Mouse (Mus musculus) limb, embryonic 11.5 days (tissue): Measurements from ENCODE around the gene Cyth1. TPM values are rescaled to one million over a fixed set of nuclear protein-coding genes. Genes with fewer than 3 reads are reported as not detected.

Experiments
- ATAC-seq: fragments of 200-750 bp; cut with Nextera tagmentation; 2 replicates; pipeline ENCODE4 v1.8.0; 2017; ENCODE audit warnings: low read depth; ENCODE audit not compliant: insufficient number of reproducible peaks, low FRiP score, low TSS enrichment
- DNase-seq: peaks from one replicate; pipeline ENCODE4 v3.0.0-alpha.2; 2015; ENCODE audit warnings: low spot score
- H3K27ac ChIP-seq: fragments of 300-500 bp; sonication (generic); replicated peaks from 2 replicates; pipeline ENCODE4 v1.5.1; 2014; ENCODE audit warnings: low read depth, mild to moderate bottlenecking, low read length
- H3K27me3 ChIP-seq: fragments of 300-500 bp; sonication (generic); 2 replicates; pipeline ENCODE4 v1.6.1; 2014; ENCODE audit warnings: mild to moderate bottlenecking, low read length, mixed read lengths; ENCODE audit not compliant: control insufficient read depth, insufficient read depth
- H3K36me3 ChIP-seq: fragments of 300-500 bp; sonication (generic); 2 replicates; pipeline ENCODE4 v1.6.1; 2014; ENCODE audit warnings: mild to moderate bottlenecking, low read length, moderate library complexity, mixed read lengths; ENCODE audit not compliant: control insufficient read depth, insufficient read depth
- H3K4me1 ChIP-seq: fragments of 300-500 bp; sonication (generic); 2 replicates; pipeline ENCODE4 v1.6.1; 2014; ENCODE audit warnings: low read length, mixed read lengths; ENCODE audit not compliant: control insufficient read depth, insufficient read depth
- H3K4me2 ChIP-seq: fragments of 300-500 bp; sonication (generic); 2 replicates; pipeline ENCODE4 v1.6.1; 2014; ENCODE audit warnings: low read depth, mild to moderate bottlenecking, moderate library complexity; ENCODE audit not compliant: severe bottlenecking
- H3K4me3 ChIP-seq: fragments of 300-500 bp; sonication (generic); 2 replicates; pipeline ENCODE4 v1.5.1; 2014; ENCODE audit warnings: low read depth, low read length
- H3K9ac ChIP-seq: fragments of 300-500 bp; sonication (generic); 2 replicates; pipeline ENCODE4 v1.6.1; 2014; ENCODE audit warnings: mild to moderate bottlenecking, low read length
- H3K9me3 ChIP-seq: fragments of 300-500 bp; sonication (generic); 2 replicates; pipeline ENCODE4 v1.6.1; 2016; ENCODE audit warnings: low read length; ENCODE audit not compliant: control insufficient read depth
- WGBS: fragments of 180-500 bp; shearing (Covaris S2); extraction: QIAGEN DNeasy Blood & Tissue Kit; methylation state at CpG from one replicate; pipeline ENCODE4 v1.1.7; 2014; 5-methylcytosine and 5-hydroxymethylcytosine counted together
- polyA plus RNA-seq: library from polyadenylated mRNA; unstranded; fragments of >200 nt; fragmentation: Nextera tagmentation; extraction: Ambion mirVana; gene quantifications from 2 replicates; pipeline ENCODE4 v1.2.1, GENCODE M21; 2014

Cyth1 gene
- polyA plus RNA-seq, 1 experiment from 2014 or later = 16.2 TPM

DNA sequence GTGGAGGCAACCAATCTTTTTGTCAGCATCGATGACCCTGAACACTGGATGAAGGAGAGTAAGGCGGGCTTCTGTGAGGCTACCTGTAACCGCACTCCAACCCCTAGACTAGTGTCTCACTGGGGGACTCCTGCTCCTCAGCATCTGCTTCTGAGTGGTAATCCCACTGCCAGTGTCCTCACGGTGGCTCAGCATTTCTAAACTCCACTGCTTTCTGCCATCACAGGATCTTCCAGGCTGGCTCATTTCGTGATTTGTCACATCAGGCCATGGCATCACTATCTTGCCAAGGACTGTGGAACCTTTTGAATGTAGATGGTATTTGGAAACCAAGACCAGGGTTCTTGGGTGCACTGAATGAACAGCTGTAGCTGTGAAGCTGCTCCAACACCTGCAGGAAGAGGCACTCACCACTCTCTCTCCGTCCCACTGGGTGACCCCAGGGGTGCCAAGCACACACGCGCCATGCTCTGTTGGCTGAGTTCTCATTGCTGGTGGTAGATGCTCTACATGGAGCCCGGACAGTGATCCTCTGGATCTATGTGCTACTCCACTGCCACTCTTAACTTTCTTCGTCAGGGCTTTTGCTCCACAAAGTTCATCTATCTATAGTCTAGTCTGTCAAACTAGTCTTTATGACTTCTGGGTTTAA, 24.9 kb downstream of the Cyth1 start:
- 82% methylated on average over 10 of the region's 10 CpGs for WGBS
- Histone ChIP-seq H3K36me3 (no peaks in the 10 kb centered on the region), H3K4me1 (peaks cover 7% of the 10 kb centered on the region; the same call in 1 of the 2 replicates)

GRCm38 (mm10) chr11:118222917-118223316, 25.5 kb downstream of the Cyth1 start:
- no peaks in the 10 kb centered on the region for H3K36me3 ChIP-seq
- H3K9me3 ChIP-seq = no peaks in the 10 kb centered on the region
- DNase-seq = no peak
- no peak overlapping the region for H3K4me2 ChIP-seq
- H3K9ac ChIP-seq = no peak overlapping the region
- no peak overlapping the region for H3K4me3 ChIP-seq
- H3K27ac ChIP-seq = no peak overlapping the region; the same call in 1 of the 2 replicates
- H3K4me1 ChIP-seq = peaks cover 7% of the 10 kb centered on the region; the same call in 1 of the 2 replicates
- 89% methylated on average over 5 of the region's 5 CpGs for WGBS
- ATAC-seq = no peak
- no peaks in the 10 kb centered on the region for H3K27me3 ChIP-seq

More for the DNA sequence above, 24.9 kb downstream of the Cyth1 start:
- Histone ChIP-seq H3K9me3 (no peaks in the 10 kb centered on the region), H3K4me3 (no peak overlapping the region), H3K4me2 (no peak overlapping the region), H3K27ac (no peak overlapping the region), H3K27me3 (no peaks in the 10 kb centered on the region), H3K9ac (no peak overlapping the region)
- ATAC-seq (no peak), DNase-seq (no peak)

DNA sequence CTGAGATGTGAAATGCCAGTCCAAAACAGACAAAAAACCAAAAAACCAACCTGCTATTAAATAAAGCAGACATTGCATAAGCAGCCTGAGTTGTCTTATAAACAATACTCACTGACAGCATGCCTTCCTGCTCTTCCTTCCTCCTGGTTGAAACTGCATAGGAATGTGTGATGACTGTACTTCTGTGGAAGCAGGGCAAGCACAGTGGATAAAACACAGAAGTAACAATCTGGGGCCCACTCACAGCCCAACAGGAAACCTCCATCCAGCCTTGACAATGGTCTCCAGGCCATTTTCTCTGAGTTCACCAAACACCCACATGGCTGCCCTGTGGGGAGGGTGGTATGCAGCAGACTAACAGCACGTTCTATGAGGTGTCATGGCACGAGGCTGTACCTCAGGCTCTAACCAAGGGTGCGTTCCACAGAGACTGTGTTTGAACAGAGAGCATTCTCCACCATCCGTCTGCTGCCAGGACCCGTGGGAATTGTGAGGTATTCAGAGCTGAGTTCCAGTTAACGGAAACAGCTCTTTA, 26.0 kb downstream of the Cyth1 start:
- Histone ChIP-seq H3K9me3 (no peaks in the 10 kb centered on the region), H3K27me3 (no peaks in the 10 kb centered on the region), H3K4me2 (no peak overlapping the region), H3K9ac (no peak overlapping the region), H3K27ac (no peak overlapping the region; the same call in 1 of the 2 replicates), H3K36me3 (no peaks in the 10 kb centered on the region), H3K4me3 (no peak overlapping the region), H3K4me1 (peaks cover 7% of the 10 kb centered on the region; the same call in 1 of the 2 replicates)
- ATAC-seq (no peak), DNase-seq (no peak)
- 71% methylated on average over 6 of the region's 6 CpGs for WGBS

DNA sequence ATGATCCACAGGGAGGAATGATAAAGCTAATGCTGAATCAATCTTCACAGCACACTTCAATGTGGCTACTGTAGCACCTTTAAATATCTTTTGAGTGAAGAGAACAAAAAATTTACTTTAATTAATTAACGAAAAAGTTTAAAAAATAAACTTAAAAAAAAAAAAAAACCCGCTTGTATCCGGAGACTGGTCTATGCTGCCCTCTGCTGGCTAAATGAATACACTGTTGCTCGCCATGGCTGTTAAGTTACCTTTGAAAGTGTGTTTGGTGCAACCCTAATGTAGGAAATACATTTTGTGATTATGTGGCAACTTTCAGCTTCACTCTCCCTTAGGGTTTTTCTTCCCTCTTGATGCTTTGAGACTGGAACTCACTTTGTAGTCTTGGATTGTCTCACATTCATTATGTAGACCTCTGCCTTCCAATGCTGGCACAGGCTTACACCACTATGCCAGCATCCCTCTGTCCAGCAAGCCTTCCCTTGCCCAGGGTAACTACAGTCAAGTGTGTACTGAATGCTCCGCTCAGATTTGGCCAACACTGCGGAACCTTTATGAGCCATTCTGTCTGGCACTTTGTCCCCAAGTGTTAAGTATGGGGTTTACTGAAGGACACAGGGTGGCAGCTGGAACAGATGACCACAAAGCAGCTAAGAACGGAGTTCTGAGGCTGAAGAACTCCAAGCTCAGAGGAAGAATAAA, 27.7 kb downstream of the Cyth1 start:
- Histone ChIP-seq H3K4me3 (no peak overlapping the region), H3K9me3 (no peaks in the 10 kb centered on the region), H3K4me1 (peaks cover 7% of the 10 kb centered on the region; the same call in 1 of the 2 replicates), H3K4me2 (no peak overlapping the region), H3K27me3 (no peaks in the 10 kb centered on the region), H3K9ac (no peak overlapping the region), H3K27ac (no peak overlapping the region), H3K36me3 (no peaks in the 10 kb centered on the region)
- 21% methylated on average over 7 of the region's 7 CpGs for WGBS
- ATAC-seq (no peak), DNase-seq (peak; percentile 69)

DNA sequence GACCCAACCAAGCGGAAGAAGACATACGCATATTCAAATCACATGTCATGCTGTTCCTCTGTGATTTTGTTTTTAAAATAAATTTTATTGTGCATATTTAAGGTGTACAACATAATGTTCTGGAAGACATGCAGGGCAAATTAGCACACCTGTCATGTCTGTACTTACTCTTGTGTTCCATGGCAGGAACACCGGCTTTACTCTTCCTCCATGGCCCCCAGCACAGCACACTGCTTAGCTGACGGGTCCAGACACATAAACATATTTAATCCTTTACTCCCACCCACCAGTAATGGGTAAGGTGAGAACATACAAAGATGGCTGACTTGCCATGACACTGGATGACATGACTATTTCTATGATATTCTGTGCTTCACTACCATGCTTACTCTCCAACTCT, 29.3 kb downstream of the Cyth1 start:
- WGBS = 94% methylated on average over 4 of the region's 4 CpGs

DNA sequence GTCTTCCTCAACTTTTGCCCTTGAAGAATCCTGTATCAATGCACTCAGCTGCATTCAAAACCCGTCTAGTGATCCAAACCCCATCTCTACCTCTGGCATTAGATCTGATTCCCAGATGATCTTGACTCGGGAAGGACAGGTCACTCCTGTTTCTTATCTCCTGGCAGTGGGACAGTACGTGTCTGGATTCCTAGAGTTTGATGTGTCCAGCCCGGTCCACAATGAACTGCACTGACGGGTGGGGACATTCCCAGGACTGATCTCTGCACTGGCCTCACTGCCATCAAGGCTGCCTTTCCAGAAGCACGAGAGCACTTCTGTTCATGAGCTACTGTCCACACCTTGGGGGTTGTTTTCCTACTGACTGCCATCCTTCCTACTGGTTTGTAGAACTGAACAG, 31.9 kb downstream of the Cyth1 start:
- Histone ChIP-seq H3K9ac (no peak overlapping the region), H3K4me3 (no peak overlapping the region), H3K4me2 (no peak overlapping the region), H3K4me1 (peaks cover 14% of the 10 kb centered on the region), H3K36me3 (no peaks in the 10 kb centered on the region), H3K9me3 (no peaks in the 10 kb centered on the region), H3K27ac (no peak overlapping the region), H3K27me3 (no peaks in the 10 kb centered on the region)
- no peak for ATAC-seq
- WGBS = 81% methylated on average over 6 of the region's 6 CpGs
- DNase-seq = no peak

More for the DNA sequence above, 29.3 kb downstream of the Cyth1 start:
- Histone ChIP-seq H3K27me3 (no peaks in the 10 kb centered on the region), H3K4me3 (no peak overlapping the region), H3K9ac (no peak overlapping the region), H3K36me3 (no peaks in the 10 kb centered on the region), H3K4me1 (peaks cover 7% of the 10 kb centered on the region; the same call in 1 of the 2 replicates), H3K27ac (no peak overlapping the region), H3K4me2 (no peak overlapping the region), H3K9me3 (no peaks in the 10 kb centered on the region)
- no peak for ATAC-seq
- DNase-seq = no peak

- Histone ChIP-seq H3K4me1 (peaks cover 18% of the 10 kb centered on the region), H3K27me3 (no peaks in the 10 kb centered on the region), H3K9me3 (no peaks in the 10 kb centered on the region), H3K27ac (no peak overlapping the region), H3K4me3 (no peak overlapping the region), H3K9ac (no peak overlapping the region), H3K36me3 (no peaks in the 10 kb centered on the region), H3K4me2 (no peak overlapping the region)
- 74% methylated on average over 5 of the region's 5 CpGs for WGBS
- no peak for ATAC-seq
- DNase-seq = no peak
Measured at GRCm38 (mm10) chr11:118215928-118216458, 32.4 kb downstream of the Cyth1 start.

DNA sequence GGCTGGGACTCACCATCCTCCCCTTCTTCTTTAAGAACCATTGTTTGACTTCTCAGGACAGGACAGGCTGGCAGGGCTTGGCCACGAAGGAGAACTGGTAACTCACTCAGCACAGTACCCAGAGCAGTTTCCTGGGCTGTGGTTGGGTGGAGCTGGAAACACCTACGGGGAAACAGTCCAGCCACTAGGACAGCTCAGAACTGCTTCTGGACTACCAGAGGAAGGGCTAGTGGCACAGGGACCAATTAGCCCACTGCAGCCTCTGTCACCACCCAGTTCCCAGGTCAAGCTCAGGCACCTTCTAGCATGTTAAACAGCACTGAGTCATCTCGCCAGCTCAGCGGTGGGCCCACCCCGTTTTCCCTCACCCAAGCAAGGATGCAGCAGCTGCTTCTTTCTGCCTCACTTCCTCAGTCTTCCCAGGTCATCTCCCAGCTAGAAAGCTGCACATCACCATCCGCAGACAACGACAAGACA, 35.7 kb downstream of the Cyth1 start:
- Histone ChIP-seq H3K4me3 (no peak overlapping the region), H3K36me3 (no peaks in the 10 kb centered on the region), H3K27ac (no peak overlapping the region; the same call in 1 of the 2 replicates), H3K9me3 (no peaks in the 10 kb centered on the region), H3K4me1 (peaks cover 43% of the 10 kb centered on the region), H3K9ac (no peak overlapping the region), H3K27me3 (no peaks in the 10 kb centered on the region), H3K4me2 (0 out of 2 replicates have a peak overlapping the region, but pooled peaks have one; percentile 2)
- DNase-seq (no peak), ATAC-seq (no peak)
- WGBS = 71% methylated on average over 7 of the region's 7 CpGs
